Mouse (Mus musculus) heart, postnatal 10 days (tissue): ENCODE data around the gene Comtd1. TPM values are rescaled to one million over a fixed set of nuclear protein-coding genes. Genes with fewer than 3 reads are reported as not detected.

ENCODE experiments used
- DNase-seq, 2 experiments: peaks; one replicate each; pipeline ENCODE4 v3.0.0; 2021
- intact Hi-C: fragments of 180-260 bp; cut with DNase I; formaldehyde crosslinking; loops from one replicate; pipeline ENCODE4 v1.15.1; 2025
- total RNA-seq, 2 experiments: library from RNA; stranded (reverse); gene quantifications; 2 replicates each; pipeline ENCODE4 v1.2.3; 2021

The Comtd1 gene
- total RNA-seq = 10 to 100 TPM in 1 of 2 experiments, 1 to 10 TPM in 1; 8.8 to 10.3 TPM

GRCm38 (mm10) chr14:21848166-21849154, at the start of gene Comtd1:
Gene Comtd1 (minus strand): TSS chr14:21848977.
- DNase-seq = peak; percentile 96 to 98
- intact Hi-C loops = loop anchor here (1.0 to 10.0 kb wide), 3 partner anchors 36 to 724 kb away; partner anchors contain the start of genes Dusp13 and Samd8

GRCm38 (mm10) chr14:21892341-21892659, 43.5 kb upstream of the Comtd1 start:
- intact Hi-C loops = no loop called here
- no peak for DNase-seq

- intact Hi-C loops = no loop called here
- peak; percentile 41 to 56 for DNase-seq
Measured at GRCm38 (mm10) chr14:21891581-21892340, 43.0 kb upstream of the Comtd1 start.

GRCm38 (mm10) chr14:21890430-21890829, 41.7 kb upstream of the Comtd1 start:
- intact Hi-C loops = no loop called here

GRCm38 (mm10) chr14:21866816-21867215, 18.0 kb upstream of the Comtd1 start:
- DNase-seq = no peak
- intact Hi-C loops = no loop called here

More at GRCm38 (mm10) chr14:21890430-21890829, 41.7 kb upstream of the Comtd1 start:
- peak; percentile 21 to 28 for DNase-seq

- no peak for DNase-seq
- intact Hi-C loops = no loop called here
Measured at GRCm38 (mm10) chr14:21866291-21866690, 17.5 kb upstream of the Comtd1 start.

GRCm38 (mm10) chr14:21856886-21857285, 8.1 kb upstream of the Comtd1 start:
- DNase-seq = no peak
- intact Hi-C loops = no loop called here

GRCm38 (mm10) chr14:21855961-21856360, 7.2 kb upstream of the Comtd1 start:
- DNase-seq = no peak
- intact Hi-C loops = no loop called here

GRCm38 (mm10) chr14:21854271-21854670, 5.5 kb upstream of the Comtd1 start:
- no peak for DNase-seq
- intact Hi-C loops = no loop called here

GRCm38 (mm10) chr14:21853456-21854109, 4.8 kb upstream of the Comtd1 start:
- peak; percentile 68 to 83 for DNase-seq
- intact Hi-C loops = no loop called here

GRCm38 (mm10) chr14:21851996-21852791, 3.4 kb upstream of the Comtd1 start:
- intact Hi-C loops = no loop called here
- DNase-seq = peak; percentile 57 to 59

- intact Hi-C loops = no loop called here
- no peak for DNase-seq
Measured at GRCm38 (mm10) chr14:21850419-21851127, 1.8 kb upstream of the Comtd1 start.

- no peak for DNase-seq
- intact Hi-C loops = loop anchor here (2.0 to 10.0 kb wide), 2 partner anchors 99 to 725 kb away; partner anchors contain the start of genes Dusp13 and Samd8
Measured at GRCm38 (mm10) chr14:21849524-21850418, 994 bp upstream of the Comtd1 start.

- DNase-seq = peak; percentile 54 to 57
- intact Hi-C loops = loop anchor here (1.0 to 10.0 kb wide), 4 partner anchors 15 to 723 kb away; partner anchors contain the start of genes Dusp13 and Samd8
Measured at GRCm38 (mm10) chr14:21847381-21848165, 1.2 kb downstream of the Comtd1 start.

- no peak for DNase-seq
- intact Hi-C loops = loop anchor here (2.0 to 10.0 kb wide), 2 partner anchors 14 to 722 kb away; no protein-coding TSS in a partner anchor
Measured at GRCm38 (mm10) chr14:21846827-21847380, 1.9 kb downstream of the Comtd1 start.

GRCm38 (mm10) chr14:21843263-21843662, 5.5 kb downstream of the Comtd1 start:
- intact Hi-C loops = loop anchor here (10.0 kb wide), 1 partner anchor 718 kb away; no protein-coding TSS in a partner anchor
- DNase-seq = no peak
